Mouse (Mus musculus): ENCODE measurements around the gene Cep85l. TPM values are rescaled to one million over a fixed set of nuclear protein-coding genes. Genes with fewer than 3 reads are reported as not detected.

Gene Cep85l
- total and polyA plus RNA-seq, 3 experiments = 4.3 to 5.7 (median 5.0) TPM

DNA sequence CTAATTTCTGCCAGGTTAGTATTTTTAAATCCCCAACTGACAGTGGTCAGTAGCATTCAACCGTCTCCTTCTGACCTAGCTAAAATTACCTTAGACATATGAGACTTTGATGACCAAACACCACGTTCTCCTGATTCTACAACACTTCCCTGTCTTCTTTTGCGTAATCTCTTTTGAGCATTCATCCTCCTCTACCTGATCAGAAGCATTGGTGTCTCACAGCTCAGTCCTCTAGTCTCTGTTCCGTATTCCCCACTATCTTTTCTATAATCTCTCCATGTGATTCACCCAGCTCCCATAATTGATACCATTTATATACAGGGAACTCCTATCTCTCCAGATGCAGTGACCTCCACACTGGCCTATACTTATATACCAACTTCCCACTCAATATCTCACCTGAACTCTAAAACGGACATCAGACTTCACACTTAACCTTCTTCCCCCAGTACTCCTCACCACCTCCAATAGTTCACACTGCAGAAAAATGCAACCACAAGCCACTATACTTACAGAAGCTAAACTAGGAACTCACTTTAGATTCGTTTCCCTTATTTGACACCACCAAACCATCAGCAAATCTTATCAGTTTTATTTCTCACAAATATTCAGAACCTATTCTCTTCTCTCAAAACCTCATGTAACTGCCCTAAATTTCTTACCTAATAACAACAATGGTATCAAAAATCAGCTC, 5.7 kb downstream of the Cep85l start:
- Histone ChIP-seq H3K36me3 (replicated peaks in 1 of 2; ENCODE audit: control insufficient read depth in 1 of 2, insufficient read depth in 1 of 2, low read length in 1 of 2) (peaks cover 0 to 14% of the 10 kb centered on the region in 2 experiments), H3K4me2 (ENCODE audit: insufficient read depth, low read depth, poor library complexity, severe bottlenecking) (no peak overlapping the region), H3K9me3 (replicated peaks; ENCODE audit: low read length) (no peaks in the 10 kb centered on the region), H3K27ac (ENCODE audit: insufficient read depth, low read depth) (no peak overlapping the region), H3K9ac (ENCODE audit: insufficient read depth, low read depth) (no peak overlapping the region), H3K4me1 (ENCODE audit: control insufficient read depth in 1 of 2, insufficient read depth in 2 of 2) (peaks cover 7 to 37% of the 10 kb centered on the region in 2 experiments; a peak in 2 of 4 replicates), H3K4me3 (replicated peaks in 1 of 3; ENCODE audit: low read depth in 2 of 3, low read length in 2 of 3, poor library complexity in 1 of 3) (no peak overlapping the region), H3K79me2 (replicated peaks; ENCODE audit: control insufficient read depth, extremely low read depth, insufficient read depth, poor library complexity, severe bottlenecking) (peaks cover 15% of the 10 kb centered on the region), H3K27me3 (replicated peaks) (no peaks in the 10 kb centered on the region)
- TF ChIP-seq KAT2A (IDR thresholded peaks at IDR 0.05; ENCODE audit: insufficient replicate concordance, low read length) (no peak), RCOR1 (conservative IDR thresholded peaks at IDR 0.05; ENCODE audit: low read depth, low read length) (no peak), E2F4 (IDR thresholded peaks at IDR 0.05; ENCODE audit: insufficient replicate concordance, low read depth, low read length) (no peak), CHD2 (IDR thresholded peaks at IDR 0.05; ENCODE audit: low read length) (no peak), ETS1 (conservative IDR thresholded peaks at IDR 0.05; ENCODE audit: low read depth, low read length) (no peak)
- DNase-seq (ENCODE audit: extremely low read depth) = no peak
- dilution Hi-C loops (cut with MboI; ENCODE audit: extremely low pct_ligation_motif_present, extremely low pct_unique_long_range_greater_than_20kb, low sequenced_read_pairs) = no loop called here
- in situ Hi-C loops (cut with MboI; ENCODE audit: low pct_ligation_motif_present, low pct_unique_long_range_greater_than_20kb, low sequenced_read_pairs) = no loop called here

DNA sequence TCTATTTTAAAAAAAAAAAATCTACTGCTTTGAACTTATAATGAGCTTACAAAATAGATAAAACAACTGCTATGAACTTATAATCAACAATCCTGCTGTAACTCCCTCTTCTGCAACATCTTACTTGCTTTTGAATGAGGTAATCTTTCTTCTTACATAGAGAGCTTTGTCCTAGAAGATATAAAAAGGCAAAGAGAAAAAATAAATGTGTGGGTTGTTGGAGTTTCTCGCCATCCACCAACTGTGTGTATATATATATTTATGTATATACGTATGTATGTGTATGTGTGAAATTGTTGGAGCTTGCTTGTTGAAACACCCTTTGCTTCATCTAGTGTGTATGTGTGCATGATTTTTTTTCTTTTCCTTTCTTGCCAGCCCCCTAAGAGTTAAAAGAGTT, 12.5 kb downstream of the Cep85l start:
- in situ Hi-C loops (cut with MboI; ENCODE audit: low pct_ligation_motif_present, low pct_unique_long_range_greater_than_20kb, low sequenced_read_pairs) (no loop called here), dilution Hi-C loops (cut with MboI; ENCODE audit: extremely low pct_ligation_motif_present, extremely low pct_unique_long_range_greater_than_20kb, low sequenced_read_pairs) (no loop called here)
- H3K79me2 ChIP-seq (replicated peaks; ENCODE audit: control insufficient read depth, extremely low read depth, insufficient read depth, poor library complexity, severe bottlenecking) = no peaks in the 10 kb centered on the region; the same call in 1 of the 2 replicates
- no peak overlapping the region for H3K4me2 ChIP-seq (ENCODE audit: insufficient read depth, low read depth, poor library complexity, severe bottlenecking)
- peaks cover 0 to 22% of the 10 kb centered on the region in 2 experiments for H3K36me3 ChIP-seq (replicated peaks in 1 of 2; ENCODE audit: control insufficient read depth in 1 of 2, insufficient read depth in 1 of 2, low read length in 1 of 2)
- DNase-seq (ENCODE audit: extremely low read depth) = no peak
- no peaks in the 10 kb centered on the region for H3K27me3 ChIP-seq (replicated peaks)
- H3K27ac ChIP-seq (ENCODE audit: insufficient read depth, low read depth) = no peak overlapping the region
- no peak overlapping the region for H3K9ac ChIP-seq (ENCODE audit: insufficient read depth, low read depth)
- no peak overlapping the region for H3K4me3 ChIP-seq (replicated peaks in 1 of 3; ENCODE audit: low read depth in 2 of 3, low read length in 2 of 3, poor library complexity in 1 of 3)
- H3K9me3 ChIP-seq (replicated peaks; ENCODE audit: low read length) = peaks cover 4% of the 10 kb centered on the region
- TF ChIP-seq SIN3A (IDR thresholded peaks at IDR 0.05; ENCODE audit: low read length) (no peak), ZKSCAN1 (IDR thresholded peaks at IDR 0.05; ENCODE audit: borderline replicate concordance, low read depth, low read length) (no peak), RCOR1 (conservative IDR thresholded peaks at IDR 0.05; ENCODE audit: low read depth, low read length) (no peak), CHD1 (IDR thresholded peaks at IDR 0.05; ENCODE audit: low read depth, low read length) (no peak), POLR2AphosphoS2 (IDR thresholded peaks at IDR 0.05; ENCODE audit: low read depth, low read length) (no peak), RAD21 (IDR thresholded peaks at IDR 0.05; ENCODE audit: low read depth, low read length) (no peak), ELF1 (IDR thresholded peaks at IDR 0.05; ENCODE audit: low read depth, low read length) (no peak), MAX (IDR thresholded peaks at IDR 0.05; ENCODE audit: low read length) (no peak), JUN (IDR thresholded peaks at IDR 0.05; ENCODE audit: insufficient read depth, low read depth, low read length) (no peak), TBP (conservative IDR thresholded peaks at IDR 0.05; ENCODE audit: low read depth, low read length) (no peak)
- 0 out of 4 replicates have a peak, but pooled peaks cover 0 to 2% of the 10 kb centered on the region in 2 experiments for H3K4me1 ChIP-seq (ENCODE audit: control insufficient read depth in 1 of 2, insufficient read depth in 2 of 2)

Measured in CH12.LX (cell line).